Mouse (Mus musculus) megakaryocyte, embryonic 14.5 days (primary cell): ENCODE data around the gene Rcc2. TPM values are rescaled to one million over a fixed set of nuclear protein-coding genes. Genes with fewer than 3 reads are reported as not detected.

Experiments used
- H3K27me3 ChIP-seq: replicated peaks from 2 replicates; pipeline ENCODE3; 2012; ENCODE audit warnings: inconsistent platforms
- H3K36me3 ChIP-seq: replicated peaks from 2 replicates; pipeline ENCODE3; 2012; ENCODE audit warnings: low read length, inconsistent platforms, mixed read lengths
- H3K4me1 ChIP-seq: 2 replicates; pipeline ENCODE4 v1.6.1; 2012; ENCODE audit warnings: inconsistent platforms
- H3K4me3 ChIP-seq: replicated peaks from 2 replicates; pipeline ENCODE3; 2012; ENCODE audit warnings: moderate library complexity, mild to moderate bottlenecking, inconsistent platforms
- H3K9me3 ChIP-seq: 2 replicates; pipeline ENCODE4 v1.6.1; 2012; ENCODE audit warnings: inconsistent platforms
- FLI1 ChIP-seq: IDR thresholded peaks from 2 replicates; pipeline ENCODE4 v1.6.1; 2012; ENCODE audit warnings: low read length, inconsistent platforms, mixed read lengths
- GATA1 ChIP-seq: IDR thresholded peaks from 3 replicates; pipeline ENCODE4 v1.6.1; 2012; ENCODE audit warnings: mixed read lengths, low read length, inconsistent platforms, borderline replicate concordance
- polyA plus RNA-seq: library from polyadenylated mRNA; stranded (reverse); fragments of >175 nt; gene quantifications from 2 replicates; pipeline ENCODE4 v1.2.3, GENCODE M21; 2012; ENCODE audit warnings: low replicate concordance; ENCODE audit not compliant: insufficient read depth

Rcc2 gene
- polyA plus RNA-seq = 177 and 233 TPM in 2 replicates

GRCm38 (mm10) chr4:140700269-140701018 lies at the start of gene Rcc2:
Gene Rcc2 (plus strand): TSS chr4:140700541.
- peaks cover 66% of the 10 kb centered on the region for H3K4me1 ChIP-seq
- peak within 1 kb of the TSS; percentile 94 for H3K4me3 ChIP-seq
- TF ChIP-seq FLI1 (no peak), GATA1 (no peak)
- peaks cover 18% of the 10 kb centered on the region for H3K36me3 ChIP-seq
- no peaks in the 10 kb centered on the region for H3K9me3 ChIP-seq
- no peaks in the 10 kb centered on the region for H3K27me3 ChIP-seq

GRCm38 (mm10) chr4:140653835-140654583 lies 46.3 kb upstream of the Rcc2 start:
- H3K27me3 ChIP-seq = peaks cover 11% of the 10 kb centered on the region
- H3K4me3 ChIP-seq = peak overlapping the region; percentile 50
- no peaks in the 10 kb centered on the region for H3K36me3 ChIP-seq
- peaks cover 71% of the 10 kb centered on the region for H3K4me1 ChIP-seq
- H3K9me3 ChIP-seq = no peaks in the 10 kb centered on the region
- TF ChIP-seq GATA1 (no peak), FLI1 (no peak)

GRCm38 (mm10) chr4:140654798-140655197 lies 45.5 kb upstream of the Rcc2 start:
- Histone ChIP-seq H3K4me1 (peaks cover 76% of the 10 kb centered on the region), H3K36me3 (no peaks in the 10 kb centered on the region), H3K27me3 (peaks cover 6% of the 10 kb centered on the region), H3K9me3 (no peaks in the 10 kb centered on the region), H3K4me3 (no peak overlapping the region)
- TF ChIP-seq GATA1 = no peak
- no peak for TF ChIP-seq FLI1

- no peaks in the 10 kb centered on the region for H3K36me3 ChIP-seq
- peaks cover 76% of the 10 kb centered on the region for H3K4me1 ChIP-seq
- no peaks in the 10 kb centered on the region for H3K27me3 ChIP-seq
- no peaks in the 10 kb centered on the region for H3K9me3 ChIP-seq
- no peak for TF ChIP-seq FLI1
- TF ChIP-seq GATA1 = no peak
- no peak overlapping the region for H3K4me3 ChIP-seq
These were observed 43.8 kb upstream of the Rcc2 start for GRCm38 (mm10) chr4:140656529-140656928.

GRCm38 (mm10) chr4:140657681-140658575 lies 42.4 kb upstream of the Rcc2 start:
- Histone ChIP-seq H3K36me3 (no peaks in the 10 kb centered on the region), H3K4me3 (no peak overlapping the region), H3K9me3 (no peaks in the 10 kb centered on the region), H3K4me1 (peaks cover 90% of the 10 kb centered on the region), H3K27me3 (no peaks in the 10 kb centered on the region)
- no peak for TF ChIP-seq GATA1
- TF ChIP-seq FLI1 = no peak

- H3K4me1 ChIP-seq = peaks cover 91% of the 10 kb centered on the region
- H3K27me3 ChIP-seq = no peaks in the 10 kb centered on the region
- H3K4me3 ChIP-seq = peak overlapping the region; percentile 87
- TF ChIP-seq FLI1 (no peak), GATA1 (no peak)
- H3K9me3 ChIP-seq = no peaks in the 10 kb centered on the region
- no peaks in the 10 kb centered on the region for H3K36me3 ChIP-seq
These were observed 38.8 kb upstream of the Rcc2 start for GRCm38 (mm10) chr4:140661406-140662022.

- no peaks in the 10 kb centered on the region for H3K36me3 ChIP-seq
- H3K4me3 ChIP-seq = peak overlapping the region; percentile 87
- H3K4me1 ChIP-seq = peaks cover 84% of the 10 kb centered on the region
- no peaks in the 10 kb centered on the region for H3K27me3 ChIP-seq
- no peak for TF ChIP-seq GATA1
- TF ChIP-seq FLI1 = no peak
- H3K9me3 ChIP-seq = no peaks in the 10 kb centered on the region
These were observed 37.9 kb upstream of the Rcc2 start for GRCm38 (mm10) chr4:140662453-140662852.

GRCm38 (mm10) chr4:140662882-140663585 lies 37.3 kb upstream of the Rcc2 start:
- Histone ChIP-seq H3K27me3 (no peaks in the 10 kb centered on the region), H3K4me3 (peak overlapping the region; percentile 87), H3K4me1 (peaks cover 82% of the 10 kb centered on the region), H3K36me3 (no peaks in the 10 kb centered on the region), H3K9me3 (no peaks in the 10 kb centered on the region)
- no peak for TF ChIP-seq FLI1
- no peak for TF ChIP-seq GATA1

- H3K4me1 ChIP-seq = peaks cover 68% of the 10 kb centered on the region
- no peak overlapping the region for H3K4me3 ChIP-seq
- H3K36me3 ChIP-seq = no peaks in the 10 kb centered on the region
- H3K9me3 ChIP-seq = 0 out of 2 replicates have a peak, but pooled peaks cover 3% of the 10 kb centered on the region
- peaks cover under 1% of the 10 kb centered on the region for H3K27me3 ChIP-seq
- no peak for TF ChIP-seq GATA1
- no peak for TF ChIP-seq FLI1
These were observed 35.3 kb upstream of the Rcc2 start for GRCm38 (mm10) chr4:140665053-140665452.
